Mouse (Mus musculus) megakaryocyte, adult 5-6 weeks (primary cell): ENCODE data around the gene Rbms1. TPM values are rescaled to one million over a fixed set of nuclear protein-coding genes. Genes with fewer than 3 reads are reported as not detected.

ENCODE experiments used
- ATAC-seq: 2 replicates; pipeline ENCODE4 v1.8.0; 2016; ENCODE audit warnings: mild to moderate bottlenecking, inconsistent platforms; ENCODE audit not compliant: poor library complexity, severe bottlenecking
- total RNA-seq, 2 experiments: library from RNA; stranded (forward) in 1 of 2; stranded (reverse) in 1 of 2; fragments of 153-499, 151-499 nt in 1 of 2; fragments of 221-1000, 200-1000 nt in 1 of 2; gene quantifications; 2 replicates each; pipeline versions ENCODE4 v1.2.3 to v1.2.4; 2015 to 2017

Rbms1 gene
- total RNA-seq (2015) (110 and 115 TPM in 2 replicates), total RNA-seq (2017) (97.8 and 105 TPM in 2 replicates)

GRCm38 (mm10) chr2:60962671-60963421, at the start of gene Rbms1:
Gene Rbms1, minus strand, starts transcription at chr2:60963192.
- ATAC-seq: peak; percentile 64

GRCm38 (mm10) chr2:61012249-61012828, 49.3 kb upstream of the Rbms1 start:
- ATAC-seq: no peak

GRCm38 (mm10) chr2:60986286-60986685, 23.3 kb upstream of the Rbms1 start:
- ATAC-seq: no peak

GRCm38 (mm10) chr2:60978538-60979313, 15.7 kb upstream of the Rbms1 start:
- ATAC-seq: no peak

GRCm38 (mm10) chr2:60972189-60972814, 9.3 kb upstream of the Rbms1 start:
- ATAC-seq: no peak

- ATAC-seq: no peak
These were observed 624 bp upstream of the Rbms1 start for GRCm38 (mm10) chr2:60963616-60964015.

- peak; percentile 32 for ATAC-seq
These were observed 856 bp downstream of the Rbms1 start for GRCm38 (mm10) chr2:60962001-60962670.

- ATAC-seq: no peak
These were observed 1.7 kb downstream of the Rbms1 start for GRCm38 (mm10) chr2:60961281-60961680.

- ATAC-seq: peak; percentile 21; the same call in 1 of the 2 replicates
These were observed 14.8 kb downstream of the Rbms1 start for GRCm38 (mm10) chr2:60948241-60948640.

- ATAC-seq: peak; percentile 81
These were observed 15.2 kb downstream of the Rbms1 start for GRCm38 (mm10) chr2:60947817-60948216.

GRCm38 (mm10) chr2:60940454-60940961, 22.5 kb downstream of the Rbms1 start:
- ATAC-seq: no peak

- no peak for ATAC-seq
These were observed 23.0 kb downstream of the Rbms1 start for GRCm38 (mm10) chr2:60939957-60940356.

GRCm38 (mm10) chr2:60936910-60937309, 26.1 kb downstream of the Rbms1 start:
- no peak for ATAC-seq

- no peak for ATAC-seq
These were observed 34.0 kb downstream of the Rbms1 start for GRCm38 (mm10) chr2:60928948-60929347.

GRCm38 (mm10) chr2:60927906-60928775, 34.9 kb downstream of the Rbms1 start:
- ATAC-seq: peak; percentile 66

GRCm38 (mm10) chr2:60925063-60925462, 37.9 kb downstream of the Rbms1 start:
- no peak for ATAC-seq

GRCm38 (mm10) chr2:60923756-60924544, 39.0 kb downstream of the Rbms1 start:
- peak; percentile 17; the same call in 1 of the 2 replicates for ATAC-seq

- peak; percentile 70 for ATAC-seq
These were observed 39.9 kb downstream of the Rbms1 start for GRCm38 (mm10) chr2:60923111-60923510.

GRCm38 (mm10) chr2:60922351-60922750, 40.6 kb downstream of the Rbms1 start:
- no peak for ATAC-seq
